Mouse (Mus musculus) gastrocnemius, postnatal 4 days (tissue): ENCODE measurements at regions not wholly inside any gene's neighbourhood (a gene's known extent, or its start where the extent isn't known, plus 50 kb on each side); places are given as distances from the start of the nearest gene placed in this dataset.

ENCODE experiments used
- DNase-seq, 2 experiments: peaks; one replicate each; pipeline ENCODE4 v3.0.0; 2021 to 2022; ENCODE audit warnings: low spot score in 2 of 2, mixed read lengths in 2 of 2

- no peak for DNase-seq
Measured at GRCm38 (mm10) chr3:82214566-82215465, 69.2 kb upstream of the Gucy1a1 start.

GRCm38 (mm10) chr3:82207321-82207720 lies 61.7 kb upstream of the Gucy1a1 start:
- DNase-seq: no peak
